Mouse (Mus musculus): ENCODE data around the gene Olfr821. TPM values are rescaled to one million over a fixed set of nuclear protein-coding genes. Genes with fewer than 3 reads are reported as not detected.

The Olfr821 gene
- not detected in 2 replicates for polyA plus RNA-seq (2015; fragmentation: Nextera tagmentation; extraction: Ambion mirVana)

GRCm38 (mm10) chr10:130030048-130030447, at the start of gene Olfr821:
Olfr821 (plus strand) TSS chr10:130030348.

GRCm38 (mm10) chr10:129984962-129985361, 45.2 kb upstream of the Olfr821 start, which contains the start of gene Gm10310:
Gm10310 (minus strand) TSS chr10:129985062.

GRCm38 (mm10) chr10:130012321-130012720, 17.8 kb upstream of the Olfr821 start, which contains the start of gene Olfr820:
Olfr820 (plus strand) TSS chr10:130012621.

GRCm38 (mm10) chr10:130070910-130071309, 40.8 kb downstream of the Olfr821 start, which contains the start of gene Olfr822:
Olfr822 (plus strand) TSS chr10:130071210.

Other genes starting within 250 kb of the Olfr821 start
- not detected in 2 replicates for gene Olfr810, start 235.4 kb upstream of the Olfr821 start, polyA plus RNA-seq (2015; fragmentation: Nextera tagmentation; extraction: Ambion mirVana)
- not detected in 2 replicates for gene Olfr811, start 226.0 kb upstream of the Olfr821 start, polyA plus RNA-seq (2015; fragmentation: Nextera tagmentation; extraction: Ambion mirVana)
- not detected in 2 replicates for gene Olfr812, start 184.3 kb upstream of the Olfr821 start, polyA plus RNA-seq (2015; fragmentation: Nextera tagmentation; extraction: Ambion mirVana)
- gene Olfr813, start 175.0 kb upstream of the Olfr821 start, polyA plus RNA-seq (2015; fragmentation: Nextera tagmentation; extraction: Ambion mirVana), result not detected in 2 replicates
- not detected in 2 replicates for gene Olfr814, start 150.5 kb upstream of the Olfr821 start, polyA plus RNA-seq (2015; fragmentation: Nextera tagmentation; extraction: Ambion mirVana)
- gene Olfr815, start 124.5 kb upstream of the Olfr821 start, polyA plus RNA-seq (2015; fragmentation: Nextera tagmentation; extraction: Ambion mirVana), result not detected in 2 replicates
- gene Olfr816, start 114.8 kb upstream of the Olfr821 start, polyA plus RNA-seq (2015; fragmentation: Nextera tagmentation; extraction: Ambion mirVana), result not detected in 2 replicates
- not detected in 2 replicates for gene Olfr818, start 81.2 kb upstream of the Olfr821 start, polyA plus RNA-seq (2015; fragmentation: Nextera tagmentation; extraction: Ambion mirVana)
- gene Olfr819, start 63.1 kb upstream of the Olfr821 start, polyA plus RNA-seq (2015; fragmentation: Nextera tagmentation; extraction: Ambion mirVana), result not detected in 2 replicates
- gene Olfr247, start 54.2 kb upstream of the Olfr821 start, polyA plus RNA-seq (2015; fragmentation: Nextera tagmentation; extraction: Ambion mirVana), result not detected in 2 replicates
- gene Gm10310, start 45.3 kb upstream of the Olfr821 start, polyA plus RNA-seq (2015; fragmentation: Nextera tagmentation; extraction: Ambion mirVana), result not detected in 2 replicates
- not detected in 2 replicates for gene Olfr820, start 17.7 kb upstream of the Olfr821 start, polyA plus RNA-seq (2015; fragmentation: Nextera tagmentation; extraction: Ambion mirVana)
- not detected in 2 replicates for gene Olfr822, start 40.9 kb downstream of the Olfr821 start, polyA plus RNA-seq (2015; fragmentation: Nextera tagmentation; extraction: Ambion mirVana)
- gene Olfr823, start 85.0 kb downstream of the Olfr821 start, polyA plus RNA-seq (2015; fragmentation: Nextera tagmentation; extraction: Ambion mirVana), result not detected in 2 replicates
- not detected in 2 replicates for gene Olfr824, start 99.7 kb downstream of the Olfr821 start, polyA plus RNA-seq (2015; fragmentation: Nextera tagmentation; extraction: Ambion mirVana)
- not detected in 2 replicates for gene Olfr825, start 136.4 kb downstream of the Olfr821 start, polyA plus RNA-seq (2015; fragmentation: Nextera tagmentation; extraction: Ambion mirVana)
- not detected in 2 replicates for gene Olfr826, start 153.8 kb downstream of the Olfr821 start, polyA plus RNA-seq (2015; fragmentation: Nextera tagmentation; extraction: Ambion mirVana)
- not detected in 2 replicates for gene Olfr827, start 184.1 kb downstream of the Olfr821 start, polyA plus RNA-seq (2015; fragmentation: Nextera tagmentation; extraction: Ambion mirVana)
- gene Neurod4, start 249.9 kb downstream of the Olfr821 start, polyA plus RNA-seq (2015; fragmentation: Nextera tagmentation; extraction: Ambion mirVana), result not detected in 2 replicates